Mouse (Mus musculus) MEL-GATA-1-ER (cell line): ENCODE data around the gene Gm42906.

ENCODE experiments used
- DNase-seq: peaks from one replicate; pipeline ENCODE4 v3.0.0-alpha.2; 2012; ENCODE audit warnings: low read depth; ENCODE audit errors: extremely low read depth

Gene Gm42906

GRCm38 (mm10) chr5:151034715-151035512, 393.0 kb downstream of the Gm42906 start:
- no peak for DNase-seq

GRCm38 (mm10) chr5:151028906-151029305, 399.1 kb downstream of the Gm42906 start:
- DNase-seq, result no peak

- DNase-seq, result no peak
These were observed 400.8 kb downstream of the Gm42906 start for GRCm38 (mm10) chr5:151027171-151027570.

DNA sequence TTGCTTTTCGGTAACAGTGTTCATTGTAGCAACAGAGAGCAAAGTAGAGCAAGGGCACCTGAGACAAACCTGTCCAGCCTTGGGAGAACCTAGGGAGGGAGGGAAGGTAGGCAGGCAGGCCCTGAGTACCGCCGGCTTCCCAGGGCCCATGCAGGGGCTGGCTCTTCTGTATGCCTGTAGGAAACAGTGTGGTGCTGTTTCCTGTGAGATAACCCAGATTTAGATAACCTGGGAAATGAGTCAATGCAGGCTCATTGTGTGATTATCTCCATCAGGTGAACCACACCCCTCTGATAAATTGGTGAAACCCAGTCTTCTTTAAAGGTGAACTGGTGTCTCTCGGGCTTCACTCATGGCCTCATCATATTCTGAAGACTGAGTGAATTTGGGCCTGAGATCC, 401.9 kb downstream of the Gm42906 start:
- no peak for DNase-seq

DNA sequence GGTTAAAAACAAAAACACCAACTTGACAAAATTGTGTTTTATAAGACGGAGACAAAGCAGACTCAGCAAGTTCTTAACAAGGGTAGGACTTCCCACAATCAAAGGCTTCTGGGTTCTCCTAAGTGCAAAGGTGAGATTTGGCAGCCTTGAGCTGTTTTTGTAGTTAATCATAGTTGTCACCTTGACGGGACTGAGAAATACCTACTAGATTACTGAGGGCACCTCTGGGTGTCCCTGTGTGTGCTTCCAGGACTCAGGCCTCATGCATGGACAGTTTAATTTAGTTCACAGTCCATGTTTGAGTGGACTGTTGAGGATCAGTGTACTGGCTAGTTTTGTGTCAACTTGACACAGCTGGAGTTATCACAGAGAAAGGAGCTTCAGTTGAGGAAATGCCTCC, 403.5 kb downstream of the Gm42906 start:
- no peak for DNase-seq

GRCm38 (mm10) chr5:151023461-151023860, 404.5 kb downstream of the Gm42906 start:
- no peak for DNase-seq

DNA sequence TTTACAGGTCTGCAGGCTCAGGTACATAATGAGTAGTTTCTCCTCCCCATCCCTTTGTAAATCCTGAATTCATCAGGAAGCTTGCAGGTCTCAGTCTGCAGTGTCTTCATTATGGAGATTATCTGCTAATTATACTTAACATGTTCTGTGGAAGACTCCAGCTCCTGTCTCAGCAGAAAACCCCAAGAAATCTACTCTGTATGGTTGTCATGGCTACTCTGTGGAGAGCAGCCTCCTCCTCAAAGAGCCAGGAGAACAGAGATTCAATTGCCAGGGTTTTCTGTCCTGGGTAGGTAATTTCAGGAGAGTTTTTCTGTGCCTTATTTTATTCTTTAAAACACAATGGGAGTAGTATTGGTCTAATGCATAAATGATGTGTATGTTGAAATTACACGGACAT, 405.0 kb downstream of the Gm42906 start:
- no peak for DNase-seq

DNA sequence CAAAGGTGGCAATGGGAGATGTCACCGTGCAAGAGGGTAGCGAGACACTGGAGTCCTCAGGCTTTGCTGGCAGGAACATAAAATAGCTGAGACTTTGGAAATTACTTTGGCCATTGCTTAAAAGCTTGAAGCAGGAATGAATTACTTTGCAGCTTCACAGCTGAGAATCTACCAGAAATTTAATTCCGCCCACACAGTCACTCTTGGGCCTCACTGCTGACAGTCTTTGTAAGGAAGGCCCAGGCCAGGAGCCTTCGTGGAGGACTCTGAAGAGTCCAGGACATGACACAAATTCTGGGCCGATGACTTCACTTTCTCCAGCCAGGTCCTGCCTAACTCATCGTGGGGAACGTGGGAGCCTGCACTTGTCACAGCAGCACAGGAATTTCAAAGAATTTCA, 405.9 kb downstream of the Gm42906 start:
- no peak for DNase-seq

GRCm38 (mm10) chr5:151020831-151021230, 407.1 kb downstream of the Gm42906 start:
- no peak for DNase-seq

DNA sequence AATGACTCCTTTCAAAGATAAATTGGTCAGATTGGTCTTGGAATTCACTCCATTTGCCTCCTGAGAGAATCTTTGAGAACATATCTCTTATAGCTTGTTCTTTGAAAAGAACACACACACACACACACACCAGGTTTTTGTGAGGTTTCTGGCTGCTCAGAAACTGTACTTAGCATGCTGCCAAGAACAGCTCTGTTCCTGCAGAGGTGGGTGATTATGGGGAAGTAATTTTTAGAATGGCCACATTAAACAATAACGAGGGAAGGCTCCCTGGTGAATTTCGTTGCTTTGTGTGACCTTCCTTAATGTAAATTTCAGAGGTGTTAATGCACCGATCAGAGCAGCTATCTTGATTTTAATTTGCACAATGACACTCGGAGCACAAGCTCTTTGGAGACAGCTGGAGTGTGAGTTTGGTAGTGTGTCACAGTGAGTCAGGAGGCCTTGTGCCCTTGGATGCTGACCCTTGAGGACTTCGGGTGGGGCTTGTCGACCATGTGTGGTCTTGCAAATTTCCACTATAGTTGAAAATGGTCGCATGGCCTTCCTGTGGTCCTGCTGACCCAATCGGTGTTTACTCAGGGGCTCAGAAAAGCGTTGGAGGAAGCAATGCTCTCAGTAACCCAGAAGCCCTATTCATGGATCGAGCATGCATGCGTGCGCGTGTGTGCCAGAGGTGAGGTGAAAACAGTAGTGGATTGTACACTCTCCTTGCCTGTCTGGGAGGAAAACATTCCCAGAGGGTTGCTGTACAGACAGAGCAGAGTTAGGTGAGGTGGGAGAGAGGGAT, 407.7 kb downstream of the Gm42906 start:
- no peak for DNase-seq

DNA sequence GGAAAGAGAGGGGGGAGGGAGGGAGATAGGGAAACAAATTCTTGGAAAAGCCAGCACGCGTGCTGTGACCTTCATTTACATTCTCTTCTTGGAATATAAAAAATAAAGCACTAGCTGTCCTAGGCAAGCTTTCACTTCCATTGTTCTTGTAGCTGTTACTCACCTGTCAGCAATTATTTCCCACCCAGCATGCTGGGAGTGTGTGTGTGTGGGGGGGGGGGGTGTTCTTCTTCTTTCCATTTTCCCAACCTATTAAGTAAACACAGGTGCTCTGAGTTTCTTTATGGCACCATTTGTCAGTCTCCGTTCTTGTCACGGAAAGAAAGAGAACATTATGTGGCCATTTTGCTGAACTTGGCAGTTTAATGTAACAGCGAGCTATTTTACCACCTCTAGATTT, 409.0 kb downstream of the Gm42906 start:
- DNase-seq, result no peak

DNA sequence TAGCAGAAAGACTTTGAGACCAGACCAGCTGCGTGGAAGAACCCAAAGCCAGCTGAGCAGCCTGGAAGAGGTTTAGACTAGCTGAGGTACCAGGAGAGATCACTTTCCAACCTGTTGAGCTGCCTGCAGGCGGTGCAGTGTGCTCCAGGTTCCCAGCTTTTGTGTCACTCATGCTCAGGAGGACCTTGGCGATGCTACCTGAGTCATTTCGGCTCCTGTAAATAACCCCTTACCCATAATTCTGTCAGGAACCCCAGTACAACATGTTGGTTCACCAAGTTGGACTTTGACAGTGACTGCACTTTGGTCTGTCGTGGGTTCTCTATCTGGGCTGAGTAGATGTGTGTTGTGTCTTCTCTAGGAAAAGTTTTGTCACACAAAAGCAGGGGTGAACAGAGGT, 409.5 kb downstream of the Gm42906 start:
- DNase-seq, result no peak
